Mouse (Mus musculus) heart, postnatal 36 days (tissue): ENCODE results near the gene Tomm34. TPM values are rescaled to one million over a fixed set of nuclear protein-coding genes. Genes with fewer than 3 reads are reported as not detected.

ENCODE experiments used
- DNase-seq, 2 experiments: peaks; one replicate each; pipeline ENCODE4 v3.0.0; 2021 to 2022
- intact Hi-C: fragments of 180-260 bp; cut with DNase I; formaldehyde crosslinking; loops from one replicate; pipeline ENCODE4 v1.15.1; 2025
- total RNA-seq, 2 experiments: library from RNA; stranded (reverse); gene quantifications; 2 replicates each; pipeline ENCODE4 v1.2.3; 2021

Tomm34 gene
- total RNA-seq, 2 experiments from 2014 or later, result 17.6 to 21.0 TPM

DNA sequence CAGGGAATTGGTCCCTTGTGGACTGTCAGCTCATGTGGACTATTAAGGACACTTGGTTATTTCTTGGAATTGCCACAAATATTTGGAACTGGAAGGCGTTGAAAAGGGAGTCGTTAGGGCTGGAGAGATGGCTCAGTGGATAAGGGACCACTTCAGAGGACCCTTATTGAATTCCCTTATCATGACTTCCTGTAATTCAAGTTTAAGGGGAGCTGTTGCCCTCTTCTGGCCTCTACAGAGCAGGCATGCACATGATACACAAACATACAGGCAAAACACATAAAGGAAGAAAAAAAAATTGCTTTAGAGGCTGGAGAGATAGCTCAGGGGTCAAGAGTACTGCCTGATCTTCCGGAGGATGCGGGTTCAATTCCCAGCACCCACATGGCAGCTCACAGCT lies 51.0 kb downstream of the Tomm34 start:
- DNase-seq, result no peak
- intact Hi-C loops, result no loop called here

DNA sequence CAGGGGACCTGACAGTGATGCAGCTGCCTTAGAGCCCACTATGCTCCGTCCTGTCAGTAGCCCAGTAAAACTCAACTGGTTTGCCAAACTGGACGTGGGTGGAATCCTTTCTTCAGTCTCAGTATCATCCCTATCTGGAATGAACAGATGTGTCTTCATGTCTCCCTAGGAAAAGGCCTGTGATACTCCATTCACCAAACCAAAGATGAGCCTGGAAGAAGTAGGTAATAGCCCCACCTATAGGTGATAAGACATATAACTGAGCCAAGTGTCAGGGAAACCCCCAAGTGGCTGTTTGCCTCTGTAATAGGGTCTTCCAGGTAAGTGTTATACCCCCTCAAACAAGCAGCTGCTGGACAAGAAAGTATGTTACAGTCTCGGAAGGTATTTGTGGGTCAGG lies 52.1 kb downstream of the Tomm34 start:
- no peak for DNase-seq
- intact Hi-C loops, result no loop called here

DNA sequence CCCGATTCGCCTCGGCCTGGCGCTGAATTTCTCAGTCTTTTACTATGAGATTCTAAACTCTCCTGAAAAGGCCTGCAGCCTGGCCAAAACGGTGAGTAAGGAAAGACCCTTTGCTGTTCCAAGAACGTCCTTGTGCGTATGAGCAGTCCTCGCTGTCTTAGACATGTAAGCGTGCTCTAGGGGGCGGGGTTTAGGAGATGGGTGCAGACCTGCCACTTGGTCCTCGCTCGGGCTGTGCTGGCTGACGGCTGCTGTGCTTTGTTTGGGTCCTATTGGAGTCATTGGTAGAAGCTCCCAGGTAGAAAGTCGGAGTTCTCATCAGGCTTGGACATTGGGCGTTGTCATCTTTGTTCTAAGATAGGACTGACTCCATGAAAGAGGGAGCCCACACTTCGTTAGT lies 55.7 kb downstream of the Tomm34 start:
- no peak for DNase-seq
- intact Hi-C loops, result no loop called here

DNA sequence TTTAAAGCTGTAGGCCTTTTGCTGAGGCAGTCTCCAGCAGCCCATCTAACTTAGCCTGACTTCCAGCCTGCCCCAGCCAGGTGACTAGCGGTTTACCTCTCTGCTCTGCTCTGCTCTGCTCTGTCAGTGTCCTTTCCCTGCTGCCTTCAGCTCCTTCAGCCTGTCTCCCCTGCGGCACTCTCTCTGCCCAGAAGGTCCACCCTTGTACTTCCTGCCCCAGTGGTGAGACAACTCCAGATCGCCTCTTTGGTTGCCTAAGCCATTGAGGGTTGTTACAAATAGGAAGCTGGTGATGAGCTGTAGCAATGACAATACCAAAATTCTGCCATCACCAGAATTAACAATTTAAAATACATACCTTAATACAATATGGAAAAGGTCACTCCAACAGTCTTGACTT lies 60.0 kb downstream of the Tomm34 start:
- intact Hi-C loops, result no loop called here
- no peak for DNase-seq

DNA sequence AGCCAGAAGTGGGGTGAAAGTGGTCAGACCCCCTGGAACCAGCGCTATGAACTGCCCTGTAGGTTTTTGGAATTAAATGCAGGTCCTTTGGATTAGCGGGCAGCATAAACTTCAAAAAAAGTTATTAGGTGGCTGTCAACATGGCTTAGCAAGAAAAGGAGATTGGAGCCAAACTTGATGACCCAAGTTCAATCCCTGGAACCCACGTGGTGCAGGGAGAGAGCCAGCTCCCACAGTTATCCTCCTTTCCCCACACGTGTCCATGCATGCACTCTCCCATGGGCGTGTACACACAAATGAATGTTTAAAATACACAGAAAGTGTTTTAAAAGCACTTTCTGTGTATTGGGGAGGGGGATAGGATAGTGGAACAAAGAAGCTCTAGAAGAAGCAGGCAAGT lies 60.5 kb downstream of the Tomm34 start:
- DNase-seq, result no peak
- intact Hi-C loops, result no loop called here

DNA sequence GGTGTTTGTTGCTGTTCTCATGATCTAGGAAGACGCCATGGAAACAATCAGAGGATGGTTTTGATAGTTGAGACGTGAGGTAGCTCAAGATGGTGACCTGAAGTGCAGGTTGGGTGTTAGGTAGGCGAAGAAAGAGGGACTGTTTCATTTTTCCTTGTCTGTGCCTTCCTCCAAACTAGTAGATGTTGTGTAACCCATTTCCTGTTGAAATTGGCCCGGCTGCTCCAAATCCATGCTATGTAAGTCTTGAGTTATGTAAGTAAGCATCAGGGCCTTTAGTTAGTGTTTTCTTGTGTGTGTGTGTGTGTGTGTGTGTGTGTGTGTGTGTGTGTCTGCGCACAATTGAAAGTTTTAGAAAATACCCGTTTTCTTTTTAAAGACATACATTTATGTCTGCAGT lies 61.7 kb downstream of the Tomm34 start:
- peak in 1 of 2 experiments; percentile 19 for DNase-seq
- intact Hi-C loops, result no loop called here

DNA sequence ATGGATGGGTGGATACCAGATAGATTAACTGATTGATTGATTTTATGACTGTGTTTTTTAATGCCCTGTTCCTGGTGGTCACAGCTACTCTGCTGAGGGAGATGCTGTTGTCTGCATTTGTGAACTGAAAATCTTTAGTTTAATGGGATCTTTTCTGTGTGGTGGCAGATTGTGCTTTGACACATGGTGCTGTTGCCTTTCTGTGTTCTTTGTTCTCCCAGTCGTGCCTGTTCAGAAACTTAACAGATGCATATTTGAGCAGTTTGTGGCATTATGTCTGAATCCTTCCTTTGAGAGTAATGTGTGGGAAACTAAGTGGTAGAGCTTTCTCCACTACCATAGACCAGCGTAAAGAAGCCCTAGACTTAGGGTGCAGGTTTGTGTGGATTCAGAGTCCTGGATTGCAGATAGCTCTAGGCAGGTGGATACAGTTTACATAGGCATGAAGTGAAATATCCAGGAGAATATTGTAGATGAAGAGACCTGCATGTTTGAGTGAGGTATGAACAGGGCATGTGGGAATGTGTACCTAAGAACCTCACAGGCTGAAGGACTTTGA lies 62.9 kb downstream of the Tomm34 start:
- intact Hi-C loops, result no loop called here

DNA sequence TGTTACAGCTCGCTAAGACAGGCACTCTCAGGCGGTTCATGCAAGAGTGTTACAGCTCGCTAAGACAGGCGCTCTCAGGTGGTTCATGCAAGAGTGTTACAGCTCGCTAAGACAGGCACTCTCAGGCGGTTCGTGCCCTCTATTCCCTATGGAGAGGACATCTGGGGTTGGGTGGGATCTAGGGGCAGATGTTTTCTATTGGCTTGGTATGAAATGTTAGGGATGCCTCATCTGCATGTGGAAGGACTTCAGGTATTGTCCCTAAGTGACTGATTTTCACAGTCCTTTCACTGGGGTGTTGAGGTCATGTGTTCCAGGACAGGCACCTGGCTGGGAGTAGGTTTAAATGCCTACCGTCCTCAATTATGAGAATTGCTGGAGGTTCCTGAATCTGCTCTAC lies 63.4 kb downstream of the Tomm34 start:
- no peak for DNase-seq
- intact Hi-C loops, result no loop called here

More for the DNA sequence above, 62.9 kb downstream of the Tomm34 start:
- no peak for DNase-seq

DNA sequence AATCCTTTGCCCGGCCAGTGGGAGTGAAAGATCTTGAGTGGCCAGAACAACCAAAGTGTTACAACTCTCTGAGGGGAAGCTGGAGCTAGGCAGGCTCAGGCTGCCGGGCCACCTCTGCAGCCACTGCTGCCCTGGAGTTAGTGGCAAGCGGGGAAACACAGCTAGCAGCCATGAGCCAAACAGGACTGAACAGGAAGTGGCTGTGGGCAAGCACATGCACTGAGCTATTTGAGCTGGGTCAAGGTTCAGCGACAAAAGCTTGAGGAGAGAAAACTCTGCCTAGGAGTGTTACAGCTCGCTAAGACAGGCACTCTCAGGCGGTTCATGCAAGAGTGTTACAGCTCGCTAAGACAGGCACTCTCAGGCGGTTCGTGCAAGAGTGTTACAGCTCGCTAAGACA lies 64.0 kb downstream of the Tomm34 start:
- intact Hi-C loops, result no loop called here
- peak in 1 of 2 experiments; percentile 25 for DNase-seq

DNA sequence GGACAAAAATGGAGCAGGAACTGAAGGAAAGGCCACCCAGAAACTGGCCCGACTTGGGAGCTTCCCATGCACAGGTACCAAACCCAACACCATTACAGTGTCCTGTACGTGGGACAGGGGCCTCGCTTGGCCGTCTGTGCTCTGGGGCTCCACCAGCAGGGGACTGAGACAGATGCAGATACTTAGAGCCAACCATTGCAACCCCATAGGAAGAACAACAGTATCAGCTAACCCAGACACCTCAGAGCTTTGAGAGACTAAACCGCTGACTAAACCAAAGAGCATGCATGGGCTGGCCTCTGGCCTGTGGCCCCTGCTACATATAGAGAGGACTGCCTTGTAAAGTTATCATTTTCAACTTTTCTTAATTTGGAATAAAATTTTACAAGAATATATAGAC lies 66.5 kb downstream of the Tomm34 start:
- DNase-seq, result no peak

More for the DNA sequence above, 66.5 kb downstream of the Tomm34 start:
- intact Hi-C loops, result no loop called here

Other genes starting within 250 kb of the Tomm34 start
- not detected for gene Kcnk15, start 217.5 kb downstream of the Tomm34 start, total RNA-seq
- gene Rims4, start 152.5 kb downstream of the Tomm34 start, total RNA-seq, result under 1 TPM; 0.50 to 0.62 TPM
- gene Ywhab, start 76.2 kb downstream of the Tomm34 start, total RNA-seq, result 10 to 100 TPM; 76.0 to 76.3 TPM
- under 1 TPM in 1 of 2 experiments, not detected in 1; 0.89 TPM for gene Pabpc1l, start 45.7 kb downstream of the Tomm34 start, total RNA-seq
- gene Stk4, start 847 bp downstream of the Tomm34 start, total RNA-seq, result 10 to 100 TPM; 17.0 to 20.4 TPM
- not detected for gene Kcns1, start 99.9 kb upstream of the Tomm34 start, total RNA-seq
- gene Wfdc5, start 111.6 kb upstream of the Tomm34 start, total RNA-seq, result not detected
- gene Wfdc12, start 119.4 kb upstream of the Tomm34 start, total RNA-seq, result not detected
- not detected for gene Wfdc15a, start 129.0 kb upstream of the Tomm34 start, total RNA-seq
- not detected for gene Wfdc15b, start 150.5 kb upstream of the Tomm34 start, total RNA-seq
- gene Svs2, start 167.3 kb upstream of the Tomm34 start, total RNA-seq, result not detected
- not detected for gene Svs3b, start 185.5 kb upstream of the Tomm34 start, total RNA-seq
- not detected for gene Svs4, start 207.3 kb upstream of the Tomm34 start, total RNA-seq
- not detected for gene Svs3a, start 218.1 kb upstream of the Tomm34 start, total RNA-seq
- not detected for gene Svs6, start 245.6 kb upstream of the Tomm34 start, total RNA-seq